Mouse (Mus musculus) liver, embryonic 14.5 days (tissue): ENCODE results near the gene Spag17. TPM values are rescaled to one million over a fixed set of nuclear protein-coding genes. Genes with fewer than 3 reads are reported as not detected.
A peak's percentile ranks its signal among the peaks of the same experiment; 100 is the strongest.

Experiments
- ATAC-seq: fragments of 200-750 bp; cut with Nextera tagmentation; 2 replicates; pipeline ENCODE4 v1.8.0; 2017; ENCODE audit warnings: moderate number of reproducible peaks, mild to moderate bottlenecking, moderate library complexity; ENCODE audit not compliant: insufficient read depth
- DNase-seq, 3 experiments: peaks; one replicate each; pipeline ENCODE4 v3.0.0-alpha.2; 2012 to 2013; ENCODE audit warnings: low read depth in 3 of 3, low spot score in 3 of 3
- H3K27ac ChIP-seq: fragments of 300-500 bp; sonication (generic); 2 replicates; pipeline ENCODE4 v1.5.1; 2014; ENCODE audit warnings: moderate library complexity, mild to moderate bottlenecking, control low read depth, inconsistent platforms
- H3K27me3 ChIP-seq: fragments of 300-500 bp; sonication (generic); 2 replicates; pipeline ENCODE4 v1.6.1; 2014; ENCODE audit warnings: mild to moderate bottlenecking, low read length, moderate library complexity; ENCODE audit not compliant: control insufficient read depth, insufficient read depth
- H3K36me3 ChIP-seq: fragments of 300-500 bp; sonication (generic); replicated peaks from 2 replicates; pipeline ENCODE4 v1.6.1; 2014; ENCODE audit warnings: low read depth; ENCODE audit not compliant: control insufficient read depth, insufficient read depth
- H3K4me1 ChIP-seq, 2 experiments: fragments of 200-500 bp in 1 of 2; fragments of 300-500 bp in 1 of 2; sonication (generic) in 1 of 2; replicated peaks; 2 replicates each; pipeline ENCODE4 v1.6.1; 2012 to 2014; ENCODE audit warnings: antibody characterized with exemption in 1 of 2, inconsistent platforms in 1 of 2, low read length in 1 of 2; ENCODE audit not compliant: control insufficient read depth in 2 of 2, insufficient read depth in 2 of 2
- H3K4me2 ChIP-seq: fragments of 300-500 bp; sonication (generic); 2 replicates; pipeline ENCODE4 v1.6.1; 2014; ENCODE audit warnings: low read depth, mild to moderate bottlenecking, control low read depth, moderate library complexity
- H3K4me3 ChIP-seq, 2 experiments: fragments of 200-500 bp in 1 of 2; fragments of 300-500 bp in 1 of 2; sonication (generic) in 1 of 2; 2 replicates each; pipeline ENCODE4 v1.5.1; 2012 to 2014; ENCODE audit warnings: low read depth in 2 of 2, low read length in 2 of 2, mild to moderate bottlenecking in 2 of 2, control low read depth in 1 of 2, inconsistent platforms in 1 of 2, moderate library complexity in 1 of 2; ENCODE audit not compliant: insufficient read depth in 1 of 2
- H3K9ac ChIP-seq: fragments of 300-500 bp; sonication (generic); replicated peaks from 2 replicates; pipeline ENCODE4 v1.6.1; 2014; ENCODE audit warnings: mild to moderate bottlenecking, control low read depth, moderate library complexity
- H3K9me3 ChIP-seq: fragments of 300-500 bp; sonication (generic); 2 replicates; pipeline ENCODE4 v1.6.1; 2016; ENCODE audit warnings: low read length, mixed read lengths; ENCODE audit not compliant: control insufficient read depth
- CTCF ChIP-seq: IDR thresholded peaks from 2 replicates; pipeline ENCODE4 v1.5.1; 2016; ENCODE audit warnings: antibody characterized with exemption, low read depth, control low read depth
- EP300 ChIP-seq: IDR thresholded peaks from 2 replicates; pipeline ENCODE4 v1.6.1; 2016; ENCODE audit warnings: antibody characterized with exemption, low read depth
- WGBS: fragments of 180-500 bp; shearing (Covaris S2); extraction: QIAGEN DNeasy Blood & Tissue Kit; methylation state at CpG from one replicate; pipeline ENCODE4 v1.1.7; 2014; ENCODE audit not compliant: insufficient replicate concordance; 5-methylcytosine and 5-hydroxymethylcytosine counted together
- polyA plus RNA-seq, 2 experiments: library from polyadenylated mRNA; depleted of rRNA in 1 of 2; stranded (reverse) in 1 of 2; unstranded in 1 of 2; fragments of >200 nt; fragmentation: Nextera tagmentation in 1 of 2; extraction: Ambion mirVana in 1 of 2; gene quantifications; 2 replicates each; pipeline versions ENCODE4 v1.2.1 to v1.2.3; 2012 to 2014

Gene Spag17
- polyA plus RNA-seq, 2 experiments: 0.02 to 0.09 TPM

- Histone ChIP-seq H3K4me3 (peak overlapping the region; percentile 65 to 88), H3K27me3 (no peaks in the 10 kb centered on the region), H3K27ac (peak overlapping the region; percentile 47), H3K4me2 (peak overlapping the region; percentile 94), H3K36me3 (peaks cover 16% of the 10 kb centered on the region), H3K4me1 (peaks cover 6 to 12% of the 10 kb centered on the region in 2 experiments), H3K9me3 (no peaks in the 10 kb centered on the region), H3K9ac (peak overlapping the region; percentile 93)
- no peak for DNase-seq
- TF ChIP-seq CTCF (no peak), EP300 (no peak)
- ATAC-seq: peak; percentile 1; the same call in 1 of the 2 replicates
- under 1% methylated on average over 35 of the region's 35 CpGs for WGBS
These were observed 276.6 kb downstream of the Spag17 start for GRCm38 (mm10) chr3:100161665-100162314.

GRCm38 (mm10) chr3:100162315-100163105 is 277.3 kb downstream of the Spag17 start, which contains the start of the genes Gdap2 and Wdr3:
TSS of gene Gdap2 (plus strand) at chr3:100162381.
TSS of gene Wdr3 (minus strand) at chr3:100162407.
- under 1% methylated on average over 55 of the region's 55 CpGs for WGBS
- H3K27ac ChIP-seq: peak within 1 kb of the TSS; percentile 88
- peaks cover 11% of the 10 kb centered on the region for H3K36me3 ChIP-seq
- peak within 1 kb of the TSS; percentile 94 for H3K4me2 ChIP-seq
- no peaks in the 10 kb centered on the region for H3K9me3 ChIP-seq
- ATAC-seq (peak; percentile 97), DNase-seq (peak; percentile 89 to 96 (median 93))
- TF ChIP-seq CTCF (0 out of 2 replicates have a peak, but pooled peaks have one; percentile 3), EP300 (no peak)
- H3K9ac ChIP-seq: peak within 1 kb of the TSS; percentile 93
- H3K4me1 ChIP-seq: peaks cover 6 to 12% of the 10 kb centered on the region in 2 experiments
- peak within 1 kb of the TSS; percentile 65 to 88 for H3K4me3 ChIP-seq
- no peaks in the 10 kb centered on the region for H3K27me3 ChIP-seq

GRCm38 (mm10) chr3:100163556-100163955 is 278.4 kb downstream of the Spag17 start:
- 56% methylated on average over 2 of the region's 2 CpGs for WGBS
- Histone ChIP-seq H3K4me3 (peak overlapping the region in 1 of 2 experiments; percentile 88; a peak in 1 of 4 replicates), H3K27me3 (no peaks in the 10 kb centered on the region), H3K4me1 (peaks cover 6 to 12% of the 10 kb centered on the region in 2 experiments), H3K4me2 (peak overlapping the region; percentile 94), H3K9ac (no peak overlapping the region), H3K9me3 (no peaks in the 10 kb centered on the region), H3K27ac (no peak overlapping the region), H3K36me3 (peaks cover 11% of the 10 kb centered on the region)
- DNase-seq: no peak
- no peak for ATAC-seq
- no peak for TF ChIP-seq CTCF

- Histone ChIP-seq H3K4me1 (peaks cover 6 to 12% of the 10 kb centered on the region in 2 experiments), H3K9me3 (no peaks in the 10 kb centered on the region), H3K4me2 (peak overlapping the region; percentile 28; the same call in 1 of the 2 replicates), H3K9ac (no peak overlapping the region), H3K36me3 (peaks cover 2% of the 10 kb centered on the region; the same call in 1 of the 2 replicates), H3K27ac (no peak overlapping the region), H3K27me3 (no peaks in the 10 kb centered on the region), H3K4me3 (no peak overlapping the region)
- no peak for ATAC-seq
- DNase-seq: no peak
- no peak for TF ChIP-seq CTCF
- no peak for TF ChIP-seq EP300
These were observed 279.8 kb downstream of the Spag17 start for GRCm38 (mm10) chr3:100164991-100165390.

GRCm38 (mm10) chr3:100176031-100176430 is 290.8 kb downstream of the Spag17 start:
- no peak overlapping the region for H3K4me2 ChIP-seq
- H3K9me3 ChIP-seq: no peaks in the 10 kb centered on the region
- H3K4me3 ChIP-seq: no peak overlapping the region
- DNase-seq (no peak), ATAC-seq (no peak)
- H3K36me3 ChIP-seq: peaks cover 32% of the 10 kb centered on the region
- no peaks in the 10 kb centered on the region for H3K4me1 ChIP-seq
- no peak for TF ChIP-seq EP300
- no peak for TF ChIP-seq CTCF
- no peak overlapping the region for H3K27ac ChIP-seq
- no peaks in the 10 kb centered on the region for H3K27me3 ChIP-seq
- WGBS: 51% methylated on average over 2 of the region's 2 CpGs
- H3K9ac ChIP-seq: no peak overlapping the region
